In the genomic region with DNA sequence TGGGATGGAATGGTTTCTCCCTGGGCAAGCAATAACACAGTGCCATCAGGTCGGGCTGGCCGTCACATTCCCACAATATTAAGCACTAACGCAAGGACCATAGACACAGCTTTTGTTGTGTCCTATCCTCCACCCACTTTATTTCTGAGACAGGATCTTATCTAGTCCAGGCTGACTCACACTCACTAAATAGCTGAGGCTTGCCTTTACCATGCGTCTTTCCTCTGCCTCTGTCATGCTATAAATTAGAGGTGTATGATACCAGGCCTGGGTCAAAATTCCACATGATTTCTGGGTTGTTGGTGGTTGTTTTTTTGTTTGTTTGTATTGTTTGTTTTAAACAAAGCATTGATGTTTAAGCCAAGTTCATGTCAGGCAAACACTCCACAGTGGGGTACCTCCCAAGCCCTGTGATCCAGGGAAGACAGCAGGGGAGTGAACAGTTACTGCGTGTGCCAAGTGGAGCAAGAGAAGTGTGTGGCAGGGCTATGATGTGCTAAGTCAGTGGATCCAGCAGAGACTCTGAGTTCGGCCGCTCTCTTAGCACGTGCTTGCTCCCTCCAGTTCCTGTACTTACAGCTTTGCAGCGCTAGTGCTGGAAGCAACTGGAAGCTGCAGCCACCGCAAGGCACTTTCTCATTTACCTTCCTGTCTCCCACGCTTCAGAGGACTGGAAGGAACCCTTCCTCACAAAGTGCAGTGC, we compare ENCODE assay signal across 12 mouse cellular contexts. TPM values are rescaled to one million over a fixed set of nuclear protein-coding genes. Genes with fewer than 3 reads are reported as not detected.
DNase-seq lines count a peak whose midpoint lies in the region; ATAC-seq and TF ChIP-seq lines count a peak whose summit lies in the region.
"Had no signal": no experiment of that assay in that cellular context is flagged by ENCODE, and none has a peak within 500 bp of the region (broad histone marks: within the 10 kb centered on the region; RNA-seq: fewer than 3 reads in every experiment).

No protein-coding gene starts in this region.

- H3K4me3 ChIP-seq in embryonic facial prominence, embryonic 11.5 days (ENCODE audit: low read depth, low read length) = no peak overlapping the region
- H3K4me3 ChIP-seq in embryonic facial prominence, embryonic 10.5 days = no peak overlapping the region
- no peak overlapping the region for H3K4me3 ChIP-seq in intestine, embryonic 16.5 days (ENCODE audit: low read length)
- H3K4me3 ChIP-seq in intestine, embryonic 15.5 days (replicated peaks) = no peak overlapping the region
- no peak overlapping the region for H3K4me3 ChIP-seq in MEL (ENCODE audit: control insufficient read depth in 1 of 2, insufficient read depth in 1 of 2, low read depth in 2 of 2, low read length in 2 of 2)
- H3K4me3 ChIP-seq in liver, embryonic 12.5 days = no peak overlapping the region
- H3K4me3 ChIP-seq: lung, embryonic 15.5 days had no signal

- DNase-seq in embryonic facial prominence, embryonic 11.5 days (ENCODE audit: low spot score) = no peak
- DNase-seq in embryonic facial prominence, embryonic 10.5 days (ENCODE audit: low spot score) = no peak
- DNase-seq in MEL (ENCODE audit: low read depth, low spot score) = peak; percentile 68
- no peak for DNase-seq in cerebellum, adult 9-11 months
- no peak for DNase-seq in kidney, postnatal 36 days
- DNase-seq: cerebellum, adult 11-12 months; kidney, adult 9 months had no signal

- ATAC-seq in embryonic facial prominence, embryonic 11.5 days (replicated peaks; ENCODE audit: insufficient number of reproducible peaks, low FRiP score, low TSS enrichment, low read depth) = 0 out of 2 replicates have a peak, but pooled peaks have one; percentile 9
- ATAC-seq in intestine, embryonic 16.5 days = 0 out of 2 replicates have a peak, but pooled peaks have one; percentile 10
- ATAC-seq in intestine, embryonic 15.5 days = no peak
- peak; percentile 72 for ATAC-seq in liver, embryonic 12.5 days

- WGBS in embryonic facial prominence, embryonic 11.5 days = 88% methylated on average over 11 of the region's 11 CpGs
- 89% methylated on average over 11 of the region's 11 CpGs for WGBS in embryonic facial prominence, embryonic 10.5 days
- WGBS in intestine, embryonic 16.5 days = 75% methylated on average over 11 of the region's 11 CpGs
- WGBS in intestine, embryonic 15.5 days = 78% methylated on average over 11 of the region's 11 CpGs
- WGBS in liver, embryonic 12.5 days (ENCODE audit: insufficient replicate concordance) = 52% methylated on average over 11 of the region's 11 CpGs

- TF ChIP-seq EP300 in MEL (IDR thresholded peaks at IDR 0.05; ENCODE audit: low read depth in 1 of 2, low read length in 2 of 2) = peak; percentile 12 to 57; a peak in 2 of 4 replicates

- H3K27ac ChIP-seq in embryonic facial prominence, embryonic 11.5 days (replicated peaks; ENCODE audit: low read depth, low read length) = no peak overlapping the region
- no peak overlapping the region; the same call in 1 of the 2 replicates for H3K27ac ChIP-seq in embryonic facial prominence, embryonic 10.5 days (replicated peaks)
- no peak overlapping the region for H3K27ac ChIP-seq in intestine, embryonic 16.5 days (ENCODE audit: low read length)
- no peak overlapping the region for H3K27ac ChIP-seq in intestine, embryonic 15.5 days
- peak overlapping the region; percentile 51 for H3K27ac ChIP-seq in MEL (ENCODE audit: control insufficient read depth, low read depth, low read length)
- peak overlapping the region; percentile 74 for H3K27ac ChIP-seq in liver, embryonic 12.5 days

- no peak for TF ChIP-seq CTCF in MEL (IDR thresholded peaks at IDR 0.05 in 2 of 3, conservative IDR thresholded peaks at IDR 0.05 in 1 of 3; ENCODE audit: control insufficient read depth in 1 of 3, insufficient read depth in 1 of 3, low read depth in 2 of 3, low read length in 3 of 3, poor library complexity in 1 of 3, severe bottlenecking in 1 of 3)

- H3K9me3 ChIP-seq in embryonic facial prominence, embryonic 11.5 days (replicated peaks; ENCODE audit: control insufficient read depth, low read length) = no peaks in the 10 kb centered on the region
- H3K9me3 ChIP-seq in embryonic facial prominence, embryonic 10.5 days = no peaks in the 10 kb centered on the region
- H3K9me3 ChIP-seq in intestine, embryonic 16.5 days (ENCODE audit: control insufficient read depth, low read length) = no peaks in the 10 kb centered on the region
- H3K9me3 ChIP-seq in intestine, embryonic 15.5 days = no peaks in the 10 kb centered on the region
- H3K9me3 ChIP-seq in MEL (replicated peaks; ENCODE audit: insufficient read depth, low read length) = no peaks in the 10 kb centered on the region
- H3K9me3 ChIP-seq in liver, embryonic 12.5 days (replicated peaks) = no peaks in the 10 kb centered on the region
- H3K9me3 ChIP-seq: G1E; lung, embryonic 15.5 days had no signal

- H3K9ac ChIP-seq in embryonic facial prominence, embryonic 11.5 days (replicated peaks; ENCODE audit: low read length) = no peak overlapping the region
- no peak overlapping the region for H3K9ac ChIP-seq in intestine, embryonic 16.5 days (ENCODE audit: low read depth, low read length)
- H3K9ac ChIP-seq in intestine, embryonic 15.5 days = no peak overlapping the region
- 0 out of 2 replicates have a peak overlapping the region, but pooled peaks have one; percentile 8 for H3K9ac ChIP-seq in MEL (ENCODE audit: control insufficient read depth, low read depth, low read length, poor library complexity, severe bottlenecking)
- peak overlapping the region; percentile 45; the same call in 1 of the 2 replicates for H3K9ac ChIP-seq in liver, embryonic 12.5 days
- H3K9ac ChIP-seq: lung, embryonic 15.5 days had no signal

- H3K36me3 ChIP-seq in embryonic facial prominence, embryonic 11.5 days (replicated peaks; ENCODE audit: control insufficient read depth, insufficient read depth, low read depth, low read length) = no peaks in the 10 kb centered on the region
- H3K36me3 ChIP-seq in embryonic facial prominence, embryonic 10.5 days (replicated peaks) = peaks cover 5% of the 10 kb centered on the region; the same call in 1 of the 2 replicates
- no peaks in the 10 kb centered on the region for H3K36me3 ChIP-seq in intestine, embryonic 16.5 days (ENCODE audit: control insufficient read depth, insufficient read depth, low read length)
- H3K36me3 ChIP-seq in intestine, embryonic 15.5 days = no peaks in the 10 kb centered on the region
- H3K36me3 ChIP-seq in MEL (ENCODE audit: control insufficient read depth in 1 of 2, insufficient read depth in 2 of 2, low read length in 2 of 2) = peaks cover 2 to 43% of the 10 kb centered on the region in 2 experiments; a peak in 2 of 4 replicates
- H3K36me3 ChIP-seq in liver, embryonic 12.5 days = peaks cover 6% of the 10 kb centered on the region
- H3K36me3 ChIP-seq: lung, embryonic 15.5 days had no signal

- no peak overlapping the region for H3K4me2 ChIP-seq in embryonic facial prominence, embryonic 11.5 days (ENCODE audit: low read depth, low read length)
- H3K4me2 ChIP-seq in intestine, embryonic 16.5 days (ENCODE audit: low read depth, low read length) = no peak overlapping the region
- no peak overlapping the region for H3K4me2 ChIP-seq in intestine, embryonic 15.5 days (replicated peaks)
- 0 out of 2 replicates have a peak overlapping the region, but pooled peaks have one; percentile 20 for H3K4me2 ChIP-seq in liver, embryonic 12.5 days
- H3K4me2 ChIP-seq: lung, embryonic 15.5 days had no signal

- TF ChIP-seq RAD21 in MEL (IDR thresholded peaks at IDR 0.05; ENCODE audit: low read depth, low read length) = no peak

- H3K79me2 ChIP-seq in MEL (ENCODE audit: control insufficient read depth, insufficient read depth, low read length, poor library complexity) = peaks cover 16% of the 10 kb centered on the region

- H3K4me1 ChIP-seq in embryonic facial prominence, embryonic 11.5 days (ENCODE audit: control insufficient read depth, insufficient read depth, low read length) = no peaks in the 10 kb centered on the region
- H3K4me1 ChIP-seq in embryonic facial prominence, embryonic 10.5 days = peaks cover 35% of the 10 kb centered on the region
- 0 out of 2 replicates have a peak, but pooled peaks cover 5% of the 10 kb centered on the region for H3K4me1 ChIP-seq in intestine, embryonic 16.5 days (ENCODE audit: control insufficient read depth, insufficient read depth, low read length)
- peaks cover 7% of the 10 kb centered on the region for H3K4me1 ChIP-seq in intestine, embryonic 15.5 days (replicated peaks)
- peaks cover 23 to 39% of the 10 kb centered on the region in 2 experiments for H3K4me1 ChIP-seq in MEL (ENCODE audit: control insufficient read depth in 1 of 2, insufficient read depth in 2 of 2, low read length in 2 of 2)
- H3K4me1 ChIP-seq in liver, embryonic 12.5 days = peaks cover 87% of the 10 kb centered on the region

- no peak for TF ChIP-seq POLR2A in MEL (IDR thresholded peaks at IDR 0.05; ENCODE audit: control insufficient read depth in 1 of 2, insufficient read depth in 1 of 2, low read depth in 1 of 2, low read length in 2 of 2, poor library complexity in 1 of 2)

- no peaks in the 10 kb centered on the region for H3K27me3 ChIP-seq in embryonic facial prominence, embryonic 11.5 days (ENCODE audit: control insufficient read depth, insufficient read depth, low read length)
- no peaks in the 10 kb centered on the region for H3K27me3 ChIP-seq in embryonic facial prominence, embryonic 10.5 days (replicated peaks; ENCODE audit: low read depth, poor library complexity, severe bottlenecking)
- H3K27me3 ChIP-seq in intestine, embryonic 16.5 days (replicated peaks; ENCODE audit: control insufficient read depth, insufficient read depth, low read length) = no peaks in the 10 kb centered on the region
- H3K27me3 ChIP-seq in intestine, embryonic 15.5 days (replicated peaks) = no peaks in the 10 kb centered on the region
- no peaks in the 10 kb centered on the region for H3K27me3 ChIP-seq in MEL (ENCODE audit: control insufficient read depth in 1 of 2, insufficient read depth in 2 of 2, low read length in 2 of 2)
- no peaks in the 10 kb centered on the region for H3K27me3 ChIP-seq in liver, embryonic 12.5 days (replicated peaks)
- H3K27me3 ChIP-seq: lung, embryonic 15.5 days had no signal

RNA-seq across cellular contexts. Expression of gene Pkig, which starts 41.0 kb away (rescaled TPM):
- 166 and 173 TPM in 2 replicates for polyA plus RNA-seq in embryonic facial prominence, embryonic 11.5 days (2014; fragmentation: Nextera tagmentation; extraction: Ambion mirVana)
- polyA plus RNA-seq in embryonic facial prominence, embryonic 10.5 days (2016; fragmentation: Nextera tagmentation; extraction: Ambion mirVana) = 189 and 194 TPM in 2 replicates
- polyA plus RNA-seq in intestine, embryonic 16.5 days (2015; fragmentation: Nextera tagmentation; extraction: Ambion mirVana) = 115 and 122 TPM in 2 replicates
- 113 and 122 TPM in 2 replicates for polyA plus RNA-seq in intestine, embryonic 15.5 days (2015; fragmentation: Nextera tagmentation; extraction: Ambion mirVana)
- total RNA-seq in MEL (2012; rRNA removed) = 74.6 and 79.5 TPM in 2 replicates
- 100 to 1,000 TPM in 1 of 2 experiments, not detected in 1; 160 TPM for polyA plus RNA-seq in MEL (2012; ENCODE audit: insufficient read depth in 1 of 2, insufficient read length in 2 of 2, low read depth in 1 of 2, low replicate concordance in 2 of 2, missing spikeins in 1 of 2)
- polyA plus RNA-seq in liver, embryonic 12.5 days (2016; fragmentation: Nextera tagmentation; extraction: Ambion mirVana) = 133 and 134 TPM in 2 replicates

RNA-seq across cellular contexts. Expression of gene Ada, which starts 50.8 kb away (rescaled TPM):
- polyA plus RNA-seq in embryonic facial prominence, embryonic 11.5 days (2014; fragmentation: Nextera tagmentation; extraction: Ambion mirVana) = 10.3 and 11.0 TPM in 2 replicates
- polyA plus RNA-seq in embryonic facial prominence, embryonic 10.5 days (2016; fragmentation: Nextera tagmentation; extraction: Ambion mirVana) = 9.7 and 11.1 TPM in 2 replicates
- polyA plus RNA-seq in intestine, embryonic 16.5 days (2015; fragmentation: Nextera tagmentation; extraction: Ambion mirVana) = 5.8 and 7.4 TPM in 2 replicates
- 6.6 and 7.1 TPM in 2 replicates for polyA plus RNA-seq in intestine, embryonic 15.5 days (2015; fragmentation: Nextera tagmentation; extraction: Ambion mirVana)
- total RNA-seq in MEL (2012; rRNA removed) = 35.1 and 36.7 TPM in 2 replicates
- 10 to 100 TPM in 1 of 2 experiments, not detected in 1; 36.5 TPM for polyA plus RNA-seq in MEL (2012; ENCODE audit: insufficient read depth in 1 of 2, insufficient read length in 2 of 2, low read depth in 1 of 2, low replicate concordance in 2 of 2, missing spikeins in 1 of 2)
- polyA plus RNA-seq in liver, embryonic 12.5 days (2016; fragmentation: Nextera tagmentation; extraction: Ambion mirVana) = 6.6 and 6.7 TPM in 2 replicates

RNA-seq across cellular contexts. Expression of gene Serinc3, which starts 54.3 kb away (rescaled TPM):
- polyA plus RNA-seq in embryonic facial prominence, embryonic 11.5 days (2014; fragmentation: Nextera tagmentation; extraction: Ambion mirVana) = 26.0 and 27.9 TPM in 2 replicates
- polyA plus RNA-seq in embryonic facial prominence, embryonic 10.5 days (2016; fragmentation: Nextera tagmentation; extraction: Ambion mirVana) = 21.9 and 22.1 TPM in 2 replicates
- polyA plus RNA-seq in intestine, embryonic 16.5 days (2015; fragmentation: Nextera tagmentation; extraction: Ambion mirVana) = 55.4 and 57.1 TPM in 2 replicates
- polyA plus RNA-seq in intestine, embryonic 15.5 days (2015; fragmentation: Nextera tagmentation; extraction: Ambion mirVana) = 45.3 and 47.1 TPM in 2 replicates
- total RNA-seq in MEL (2012; rRNA removed) = 326 and 348 TPM in 2 replicates
- polyA plus RNA-seq in MEL (2012; ENCODE audit: insufficient read depth in 1 of 2, insufficient read length in 2 of 2, low read depth in 1 of 2, low replicate concordance in 2 of 2, missing spikeins in 1 of 2) = 100 to 1,000 TPM; 637 to 650 TPM
- 127 and 132 TPM in 2 replicates for polyA plus RNA-seq in liver, embryonic 12.5 days (2016; fragmentation: Nextera tagmentation; extraction: Ambion mirVana)

Comparison
In these comparisons a context has a peak if more than half of its experiments do, and no peak if none do; other contexts are left out.
1. H3K27ac ChIP-seq: peak in MEL (single experiment) and liver, embryonic 12.5 days (single experiment); none in embryonic facial prominence, embryonic 11.5 days (single experiment), embryonic facial prominence, embryonic 10.5 days (single experiment), intestine, embryonic 16.5 days (single experiment) and intestine, embryonic 15.5 days (single experiment).
2. H3K9ac ChIP-seq: peak in MEL (single experiment) and liver, embryonic 12.5 days (single experiment); none in embryonic facial prominence, embryonic 11.5 days (single experiment), intestine, embryonic 16.5 days (single experiment) and intestine, embryonic 15.5 days (single experiment).